Mouse (Mus musculus): Measurements from ENCODE around the gene Gm6812. TPM values are rescaled to one million over a fixed set of nuclear protein-coding genes. Genes with fewer than 3 reads are reported as not detected.
"Not testable (repeated sequence)": the region's sequence is repeated elsewhere in the genome, so short reads cannot be mapped to it uniquely, and the experiment has no call there.

Gm6812 gene
- total RNA-seq (2014; fragmentation: Nextera tagmentation) (not detected in 2 replicates), total RNA-seq (2017) (not detected in 2 replicates)

DNA sequence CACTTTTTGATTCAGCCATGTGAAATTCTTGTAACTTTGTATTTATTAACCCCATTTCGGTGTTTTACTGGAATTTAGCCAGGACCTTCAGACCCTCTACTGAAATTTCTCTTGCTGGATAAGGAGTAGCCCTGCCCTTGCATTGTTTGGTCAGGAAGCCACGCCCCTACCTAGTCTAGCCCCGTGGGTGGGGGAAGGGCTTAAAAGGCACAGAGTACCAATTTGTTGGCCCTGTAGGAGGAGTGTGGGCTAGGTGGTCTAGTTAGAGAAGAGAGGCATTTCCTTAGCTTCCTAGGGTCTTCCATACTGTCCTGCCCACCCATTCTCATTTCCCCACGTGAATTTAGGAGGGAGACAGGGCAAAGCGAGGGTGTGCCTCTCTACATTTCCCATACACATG, at the start of gene Gm6812:
Gene Gm6812, minus strand, starts transcription at position 101 of the 400 bp plus-strand sequence.
- not testable (repeated sequence) for ATAC-seq (replicated peaks; ENCODE audit: low FRiP score, low TSS enrichment, poor library complexity, severe bottlenecking)

DNA sequence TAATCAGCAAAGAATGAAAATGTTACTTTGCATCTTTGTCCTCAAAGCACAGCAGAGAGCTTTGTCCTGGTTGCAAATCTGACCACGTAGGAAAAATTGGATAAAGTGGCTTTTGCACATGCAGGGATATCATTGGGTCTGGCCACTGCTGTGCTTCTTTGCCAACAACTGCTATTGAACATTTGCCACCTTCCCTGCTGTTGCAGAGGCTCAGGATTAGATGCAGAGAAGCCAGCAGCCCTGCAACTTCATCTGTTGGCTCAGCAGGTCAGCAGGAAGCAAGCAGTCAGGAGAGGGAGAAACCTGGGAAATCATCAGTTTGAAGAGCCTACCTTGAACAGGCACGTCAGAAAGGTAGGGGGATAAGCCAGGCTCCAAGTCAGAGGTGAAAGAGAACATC, 27.7 kb downstream of the Gm6812 start:
- no peak for ATAC-seq (replicated peaks; ENCODE audit: low FRiP score, low TSS enrichment, poor library complexity, severe bottlenecking)

Other genes with a start within 250 kb of the Gm6812 start
- 69.6 and 87.1 TPM in 2 replicates for gene Fmr1, start 214.5 kb downstream of the Gm6812 start, total RNA-seq (2014; fragmentation: Nextera tagmentation)
- gene Fmr1, start 214.5 kb downstream of the Gm6812 start, total RNA-seq (2017): 95.4 and 134 TPM in 2 replicates
- gene Fmr1nb, start 131.2 kb downstream of the Gm6812 start, total RNA-seq (2014; fragmentation: Nextera tagmentation): not detected in 2 replicates
- 2.2 TPM in 1 of 2 replicates, not detected in the other for gene Fmr1nb, start 131.2 kb downstream of the Gm6812 start, total RNA-seq (2017)
- 6.8 and 7.0 TPM in 2 replicates for gene Gm14698, start 72.0 kb downstream of the Gm6812 start, total RNA-seq (2014; fragmentation: Nextera tagmentation)
- 3.9 and 5.4 TPM in 2 replicates for gene Gm14698, start 72.0 kb downstream of the Gm6812 start, total RNA-seq (2017)

Data from megakaryocyte-erythroid progenitor cell, adult 5-6 weeks (primary cell).